Mouse (Mus musculus) erythroid progenitor cell, adult 5-6 weeks (primary cell): ENCODE measurements around the gene Dpyd. TPM values are rescaled to one million over a fixed set of nuclear protein-coding genes. Genes with fewer than 3 reads are reported as not detected.

Experiments
- ATAC-seq: replicated peaks from 2 replicates; pipeline ENCODE4 v1.8.0; 2016; ENCODE audit warnings: moderate number of reproducible peaks, mild to moderate bottlenecking, moderate TSS enrichment, inconsistent platforms; ENCODE audit not compliant: poor library complexity, low FRiP score, severe bottlenecking
- total RNA-seq, 2 experiments: library from RNA; stranded (forward) in 1 of 2; stranded (reverse) in 1 of 2; fragments of 150-400 nt in 1 of 2; fragments of 186-747, 209-891 nt in 1 of 2; gene quantifications; 2 replicates each; pipeline versions ENCODE4 v1.2.3 to v1.2.4; 2015 to 2017; ENCODE audit warnings: low replicate concordance in 2 of 2

Gene Dpyd
- total RNA-seq, 2 experiments from 2014 or later, result not detected

DNA sequence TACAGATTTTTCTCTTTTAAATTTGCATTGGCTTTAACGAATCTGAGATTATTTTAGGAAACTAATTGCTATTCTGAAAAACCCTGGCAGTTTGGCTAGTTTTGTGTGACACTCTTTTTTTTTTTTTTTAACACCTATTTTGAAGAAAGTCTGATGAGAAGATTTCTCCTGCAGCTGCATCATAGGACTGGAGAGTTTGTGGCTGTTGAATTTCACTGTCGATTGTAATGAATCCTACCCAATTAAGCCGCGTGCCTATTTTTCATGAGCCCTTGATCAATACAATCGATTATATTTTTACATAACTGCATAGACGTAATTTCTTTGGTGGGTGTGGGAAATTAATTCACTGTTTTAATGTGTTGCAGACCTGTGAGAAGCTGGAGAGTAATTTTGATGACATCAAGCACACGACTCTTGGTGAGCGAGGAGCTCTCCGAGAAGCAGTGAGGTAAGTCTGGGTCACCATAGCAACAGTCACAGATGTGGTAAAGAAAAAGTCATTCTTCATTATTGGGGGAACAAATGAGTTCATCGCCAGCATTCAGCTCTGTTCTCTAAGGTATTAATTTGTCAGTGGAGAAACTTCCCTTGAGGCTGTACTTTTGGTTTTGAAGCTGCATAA is 112.3 kb downstream of the Dpyd start:
- ATAC-seq, result no peak

DNA sequence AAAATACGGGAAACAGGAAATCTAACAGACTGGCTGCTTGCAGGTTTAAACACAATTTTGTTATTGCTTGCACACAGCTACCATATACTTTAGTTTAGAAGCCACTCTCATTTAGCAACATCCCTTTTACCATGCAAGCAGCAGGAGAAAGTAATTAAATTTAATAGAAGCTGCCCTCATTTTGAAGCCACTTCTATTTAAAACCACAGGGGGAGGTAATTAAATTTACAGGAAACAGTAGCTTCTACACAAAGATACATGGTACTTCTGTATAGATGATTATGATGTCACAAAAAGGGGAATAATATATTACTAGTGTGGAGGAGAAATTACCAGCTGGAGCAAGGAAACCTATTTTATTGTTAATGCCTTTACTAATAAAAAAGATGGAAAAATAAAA is 113.5 kb downstream of the Dpyd start:
- no peak for ATAC-seq

DNA sequence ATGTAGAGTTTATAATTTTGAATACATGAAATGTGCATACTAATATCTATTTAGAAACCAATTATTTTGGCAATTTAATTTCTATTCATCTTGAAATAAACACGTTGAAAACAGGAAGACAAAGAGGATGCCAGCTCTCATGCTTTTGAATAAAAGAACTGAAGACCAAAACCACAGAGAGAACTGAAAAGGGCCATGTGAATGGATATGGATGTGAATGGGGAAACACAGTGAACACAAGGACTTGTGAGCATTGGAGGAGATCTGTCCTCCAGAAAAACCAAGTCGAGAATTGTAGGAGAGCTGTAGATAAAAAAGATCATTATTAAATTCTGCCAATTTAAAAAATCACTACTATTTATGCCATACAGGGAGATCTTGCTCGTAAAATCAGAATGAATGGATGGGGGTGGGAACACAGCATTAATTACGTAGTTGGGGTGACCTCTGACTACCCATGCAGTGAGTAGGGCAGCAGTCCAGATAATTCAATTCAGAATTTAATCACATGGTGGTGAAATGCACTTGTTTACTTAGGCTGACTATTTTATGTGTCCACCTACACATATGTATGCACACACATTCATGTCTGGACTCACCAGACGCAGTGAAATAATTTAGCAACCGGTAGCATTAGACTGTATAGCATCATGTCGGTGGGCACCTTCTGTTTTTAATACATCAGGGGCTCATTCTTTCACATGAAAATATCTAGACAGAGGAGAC is 114.3 kb downstream of the Dpyd start:
- no peak for ATAC-seq

DNA sequence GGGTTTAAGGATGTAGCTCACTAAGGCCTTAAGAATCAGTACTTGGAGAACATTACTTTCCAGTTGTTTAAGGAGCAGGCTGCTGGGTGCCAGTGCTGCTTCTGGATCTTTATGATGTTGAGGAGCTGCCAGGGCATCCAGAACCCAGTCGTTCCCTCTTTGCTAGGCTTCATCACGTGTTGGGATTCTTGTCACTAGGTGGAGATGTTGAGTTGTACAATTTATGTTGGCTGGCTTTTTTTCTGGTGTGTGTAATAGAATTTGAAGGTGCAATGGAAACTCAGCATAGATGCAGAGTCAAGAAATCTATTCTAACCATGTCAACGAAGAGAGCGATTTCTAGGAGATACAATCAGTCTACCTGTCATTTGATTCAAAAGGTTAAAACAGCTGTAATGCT is 118.9 kb downstream of the Dpyd start:
- ATAC-seq, result no peak

DNA sequence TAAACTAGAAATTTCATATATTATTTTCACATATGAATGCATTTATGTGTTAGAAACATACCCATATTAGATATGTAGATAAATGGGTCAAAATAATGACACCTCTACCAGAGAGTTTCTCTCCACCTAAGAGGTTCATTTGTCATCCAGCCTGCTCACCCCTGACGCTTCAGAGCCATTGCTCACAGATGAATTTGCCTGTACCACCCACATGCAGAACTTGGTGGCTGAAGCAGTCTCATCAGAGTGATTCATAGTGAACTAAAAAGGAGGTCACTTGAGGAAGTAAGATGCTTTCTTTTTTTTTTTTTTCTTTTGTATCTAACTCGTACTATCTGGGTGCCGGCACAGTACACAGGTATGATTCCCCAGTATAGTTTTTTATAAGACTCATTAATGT is 188.3 kb downstream of the Dpyd start:
- no peak for ATAC-seq

DNA sequence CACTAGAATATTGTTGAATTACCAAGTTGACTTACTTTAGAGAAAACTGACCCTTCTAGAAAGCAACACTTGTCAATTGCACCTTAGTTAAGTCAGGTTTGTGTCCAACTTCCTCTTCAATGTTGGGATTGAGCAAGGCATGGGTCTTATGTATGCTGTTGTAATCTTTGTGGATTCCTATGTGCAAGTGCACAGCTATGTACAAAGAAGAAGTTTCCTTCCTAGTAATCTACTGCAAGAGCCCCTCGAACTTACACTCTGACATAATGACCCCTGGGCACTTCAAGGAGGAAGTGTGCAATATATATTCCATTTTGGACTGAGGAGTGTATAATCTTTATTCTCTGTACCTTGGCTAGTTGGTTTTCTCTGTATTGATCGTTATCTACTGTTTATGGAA is 191.7 kb downstream of the Dpyd start:
- ATAC-seq, result no peak

DNA sequence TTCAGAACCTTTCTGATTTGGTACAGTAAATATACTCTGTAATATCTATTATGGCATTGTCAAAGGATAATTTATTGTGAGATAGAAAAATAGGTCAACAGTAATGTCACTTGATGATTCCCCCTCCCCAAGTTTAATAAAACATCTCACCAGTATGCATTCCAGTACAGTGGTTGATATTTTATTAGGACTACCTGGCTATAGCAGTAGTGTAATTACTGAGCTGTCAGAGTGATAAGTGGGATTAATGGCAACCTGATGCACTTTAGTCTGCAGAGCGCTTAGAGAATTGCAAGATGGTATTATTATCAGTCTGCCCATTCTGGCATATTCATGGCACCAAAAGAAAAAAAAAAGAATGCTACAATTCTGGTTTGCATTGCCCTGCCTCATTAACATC is 194.2 kb downstream of the Dpyd start:
- ATAC-seq, result no peak

DNA sequence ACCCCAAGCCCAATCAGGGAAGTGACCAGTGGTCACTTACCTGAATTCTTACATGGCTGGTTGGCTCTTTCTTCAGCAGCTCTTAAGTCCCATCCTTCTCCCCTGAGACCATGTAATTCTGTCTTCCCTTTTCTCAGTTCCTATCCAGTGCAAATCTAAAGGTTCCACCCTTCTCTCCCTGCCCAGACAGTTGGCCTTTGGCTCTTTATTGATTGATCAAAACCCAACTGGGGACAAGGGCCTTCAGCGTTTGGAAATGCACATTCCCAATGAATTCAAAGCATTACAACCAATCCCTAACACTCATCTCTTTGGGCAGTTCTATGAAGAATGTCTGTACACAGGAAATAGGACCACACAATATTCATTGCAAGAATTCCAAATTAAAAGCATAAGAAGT is 251.0 kb downstream of the Dpyd start:
- ATAC-seq, result no peak

DNA sequence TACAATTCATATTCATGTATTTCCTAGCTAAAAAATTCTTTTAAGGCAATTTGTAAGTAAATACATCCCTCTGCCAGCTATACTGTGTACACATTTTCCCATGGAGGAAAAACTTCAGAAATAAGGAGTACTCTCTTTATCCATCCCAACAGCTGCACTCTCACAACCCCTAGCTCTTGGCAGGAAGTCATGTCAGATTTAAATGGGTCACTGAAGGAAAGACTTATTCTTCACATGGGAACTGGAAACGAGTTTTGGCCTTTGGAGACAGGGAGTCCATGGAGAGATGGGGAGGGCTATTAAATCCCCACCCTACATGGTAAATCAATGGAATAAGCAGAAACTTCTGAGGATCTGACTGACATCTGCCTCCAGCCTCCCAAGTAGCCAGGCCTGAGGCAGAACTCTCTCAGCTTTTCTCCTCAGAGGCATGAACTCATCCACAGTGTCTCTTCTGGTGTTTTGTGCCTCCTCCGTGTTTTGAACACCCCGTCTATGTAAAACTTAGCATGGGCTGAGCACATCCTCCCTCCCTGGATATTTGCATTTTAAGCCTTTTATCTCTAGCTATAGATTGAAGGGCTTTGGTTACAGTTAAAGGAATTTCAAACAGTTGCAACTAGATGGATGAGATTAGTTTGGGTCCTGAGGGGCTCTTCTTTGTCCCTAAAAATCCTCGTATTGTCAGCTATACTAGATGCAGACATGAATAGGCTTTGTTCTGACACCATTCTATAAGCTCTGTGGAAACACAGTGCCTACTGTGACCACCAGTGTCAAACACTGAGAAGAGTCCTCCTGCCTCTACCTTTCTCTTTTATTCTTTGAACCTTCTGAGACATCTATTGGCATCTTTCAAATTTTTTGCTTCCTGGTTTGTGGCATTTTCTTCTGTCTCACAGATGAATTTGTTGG is 288.9 kb downstream of the Dpyd start:
- ATAC-seq, result no peak

DNA sequence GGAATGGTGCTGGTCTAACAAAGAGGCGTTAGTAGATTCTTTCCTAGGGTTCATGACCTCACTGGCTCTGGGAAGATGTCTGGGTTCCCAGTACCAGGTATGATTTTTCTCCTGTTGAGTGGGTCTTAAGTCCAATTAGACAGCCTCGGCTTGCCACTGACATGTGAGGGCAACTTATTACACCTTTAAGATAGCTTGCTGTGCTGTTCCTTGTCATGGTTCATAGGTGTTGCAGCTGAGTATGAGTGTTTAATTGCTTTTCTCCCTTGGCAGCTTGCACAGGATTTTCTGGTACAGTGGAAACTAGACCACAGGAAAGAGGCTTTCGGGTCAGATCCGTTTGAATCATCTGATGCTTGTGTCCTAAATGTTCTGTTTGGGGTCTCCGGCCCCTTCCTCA is 290.8 kb downstream of the Dpyd start:
- ATAC-seq, result no peak

DNA sequence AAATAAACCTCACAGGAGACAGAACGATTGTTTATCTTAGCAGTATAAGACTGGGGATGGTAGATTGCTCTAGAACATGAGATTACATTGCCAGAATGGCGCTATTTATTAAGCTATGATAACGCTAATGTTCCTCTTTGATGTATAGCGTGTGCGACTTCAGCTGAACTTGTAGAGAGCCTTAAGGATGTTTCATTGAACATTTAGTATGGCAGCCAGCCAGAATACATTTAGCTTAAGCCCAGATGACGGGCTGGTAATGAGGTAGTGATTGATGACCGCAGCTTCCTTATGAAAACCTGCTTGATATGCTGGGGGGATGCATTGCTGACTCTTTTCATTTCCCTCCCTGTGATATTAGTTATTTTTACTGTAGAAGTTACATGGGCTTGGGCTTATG is 293.5 kb downstream of the Dpyd start:
- ATAC-seq, result no peak

DNA sequence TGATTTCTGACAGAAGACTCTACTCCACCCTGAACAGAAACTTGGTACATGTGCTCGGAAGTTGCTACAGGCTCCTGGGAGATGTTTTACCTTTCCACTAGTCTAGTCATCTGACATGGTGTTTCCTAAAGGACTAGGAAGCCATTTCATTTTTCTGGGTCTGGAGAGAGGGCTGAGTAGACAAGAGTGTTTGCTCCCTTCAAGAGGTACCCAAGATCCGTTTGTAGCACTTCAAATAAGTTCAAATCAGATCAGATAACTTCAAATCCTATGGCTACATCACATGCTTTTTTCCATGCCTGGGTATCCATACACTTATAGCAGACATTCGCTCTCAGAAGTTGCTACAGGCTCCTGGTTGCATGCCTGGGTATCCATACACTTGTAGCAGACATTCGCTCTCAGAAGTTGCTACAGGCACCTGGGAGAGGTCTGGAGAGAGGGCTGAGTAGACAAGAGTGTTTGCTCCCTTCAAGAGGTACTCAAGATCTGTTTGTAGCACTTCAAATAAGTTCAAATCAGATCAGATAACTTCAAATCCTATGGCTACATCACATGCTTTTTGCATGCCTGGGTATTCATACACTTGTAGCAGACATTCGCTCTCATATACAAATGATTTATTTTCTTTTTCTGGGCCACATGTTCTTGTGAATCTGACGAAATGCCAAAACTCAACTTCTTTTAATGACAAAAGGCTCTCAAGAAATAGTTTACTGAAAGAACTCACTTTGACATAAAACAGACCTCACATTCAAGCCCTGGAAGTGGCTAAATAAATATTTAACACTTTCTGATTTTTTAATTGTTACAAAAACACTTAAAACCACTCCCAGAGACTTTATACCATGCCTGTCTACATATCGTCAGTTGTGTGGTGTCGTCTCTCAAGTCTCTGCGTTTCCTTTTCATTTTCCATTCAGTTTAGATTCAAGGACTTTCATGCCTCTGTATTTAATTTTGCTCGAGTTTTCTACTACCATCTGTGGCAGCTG is 307.5 kb downstream of the Dpyd start:
- no peak for ATAC-seq

DNA sequence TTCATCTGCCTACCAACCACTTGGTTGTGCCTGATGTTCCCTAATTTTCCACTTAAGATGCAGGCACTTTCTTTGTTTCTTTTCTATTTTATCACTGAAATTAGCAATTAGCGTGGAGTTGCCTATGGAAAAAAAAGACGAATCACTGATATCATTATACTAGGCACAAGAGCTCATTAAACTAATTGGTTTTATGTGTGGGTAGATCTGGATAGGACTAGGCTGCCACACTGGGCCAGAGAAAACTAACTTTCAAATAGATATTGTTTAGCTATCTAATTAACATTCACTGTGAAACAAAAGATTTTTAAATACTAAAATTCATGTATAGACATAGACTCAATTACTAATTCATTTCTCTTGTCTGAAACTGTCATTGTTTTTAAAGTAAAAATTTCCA is 313.9 kb downstream of the Dpyd start:
- no peak for ATAC-seq

DNA sequence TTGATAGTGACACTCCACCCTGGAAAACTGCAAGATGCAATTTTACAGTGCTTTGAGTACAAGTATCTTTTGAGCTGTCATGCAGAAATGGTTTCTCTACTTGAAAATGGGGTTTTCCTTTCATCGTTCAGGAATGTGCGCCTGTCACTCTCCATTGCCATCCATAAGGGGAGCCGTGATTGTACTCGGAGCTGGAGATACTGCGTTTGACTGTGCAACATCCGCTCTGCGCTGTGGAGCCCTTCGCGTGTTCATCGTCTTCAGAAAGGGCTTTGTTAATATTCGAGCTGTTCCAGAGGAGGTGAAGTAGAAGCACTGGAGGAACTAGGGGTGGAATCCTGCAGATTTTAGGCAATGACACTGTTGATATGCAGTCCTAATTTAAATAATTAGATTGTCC is 337.1 kb downstream of the Dpyd start:
- no peak for ATAC-seq

DNA sequence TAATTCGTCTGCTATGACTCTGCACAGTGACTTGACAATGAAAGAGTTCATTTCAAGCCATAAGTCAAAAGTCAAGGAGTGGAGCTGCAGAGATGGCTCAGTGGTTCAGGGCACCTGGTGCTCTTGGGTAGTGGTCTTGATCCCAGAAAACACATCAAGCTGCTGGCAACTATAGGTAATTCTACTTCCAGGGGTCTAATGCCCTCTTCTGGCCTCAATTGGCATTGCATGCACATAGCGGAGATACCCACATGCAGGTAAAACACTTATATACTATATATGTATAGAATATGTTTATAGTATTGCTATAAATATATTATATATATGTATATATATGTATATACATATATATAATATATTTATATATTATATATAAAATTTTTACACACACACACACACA is 429.4 kb downstream of the Dpyd start:
- no peak for ATAC-seq

DNA sequence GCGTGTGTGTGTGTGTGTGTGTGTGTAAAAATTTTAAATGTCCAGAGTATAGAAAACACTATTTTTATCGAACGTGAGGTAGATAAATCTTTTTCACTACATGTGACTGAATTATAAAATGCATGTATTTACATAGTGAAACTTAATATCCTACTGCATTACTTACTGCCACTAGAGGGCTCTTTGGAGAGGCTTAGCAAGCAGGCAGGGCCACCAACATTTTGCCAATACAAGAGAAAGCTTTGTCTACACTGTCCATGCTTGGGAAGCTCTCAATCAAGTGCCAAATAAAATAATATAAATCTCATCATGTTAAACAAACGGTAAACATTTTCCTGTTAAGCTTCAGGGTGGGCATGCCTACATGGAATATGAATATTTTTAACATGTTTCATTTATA is 429.9 kb downstream of the Dpyd start:
- ATAC-seq, result no peak

DNA sequence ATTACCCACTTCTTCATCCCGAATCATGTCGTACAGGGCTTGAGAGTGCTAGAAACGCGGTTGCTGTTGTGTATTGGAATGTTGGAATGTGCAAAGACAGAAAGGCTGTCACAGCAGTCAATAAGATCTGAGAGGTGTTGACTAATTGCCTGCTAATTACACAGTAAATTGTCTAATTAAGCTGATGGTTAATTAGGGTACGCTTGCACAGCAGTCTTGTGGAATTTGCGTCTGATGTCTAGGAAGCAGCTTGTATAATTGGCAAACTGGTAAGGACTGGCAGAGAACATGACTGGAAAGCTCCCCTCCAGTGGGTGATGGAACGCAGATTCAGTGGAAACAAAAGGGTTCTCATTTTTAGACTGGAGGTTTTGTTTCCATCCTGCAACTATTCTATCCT is 459.3 kb downstream of the Dpyd start:
- no peak for ATAC-seq

DNA sequence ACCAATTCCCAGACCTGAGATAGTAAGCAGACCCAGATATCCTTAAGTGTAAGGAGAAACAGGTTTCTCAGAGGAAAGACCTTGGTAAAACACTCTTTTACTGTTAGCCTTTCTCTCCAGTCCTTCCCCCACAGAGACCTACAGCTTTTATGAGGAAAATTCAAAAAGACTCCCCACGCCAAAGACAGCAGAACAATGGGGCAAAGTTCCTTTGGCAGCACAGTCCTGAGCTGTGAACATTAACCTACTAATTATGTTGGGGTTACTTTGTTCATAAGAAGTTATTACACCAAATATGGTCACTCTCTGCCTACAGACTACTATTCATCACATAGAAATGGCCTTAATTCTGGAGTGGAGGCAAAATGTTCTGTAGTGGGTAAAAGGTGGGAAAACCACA is 480.7 kb downstream of the Dpyd start:
- no peak for ATAC-seq

DNA sequence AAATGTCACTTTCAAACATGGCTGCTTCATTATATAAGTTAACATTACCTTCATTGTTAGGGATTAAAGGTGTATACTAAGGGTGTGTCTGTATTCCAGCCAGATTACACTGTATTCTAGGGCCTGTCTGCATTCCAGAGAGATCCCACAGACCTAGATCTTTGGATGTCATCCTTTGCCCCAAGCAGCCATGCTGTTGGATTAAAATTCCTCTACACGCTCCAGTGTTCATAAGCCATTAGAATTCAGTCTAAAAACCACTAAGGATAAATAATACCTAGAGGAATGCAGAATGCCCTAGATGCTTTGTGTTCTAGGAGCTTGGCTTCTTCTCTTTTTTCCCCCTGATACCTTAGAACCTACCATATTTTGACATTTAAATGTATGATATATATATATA is 494.2 kb downstream of the Dpyd start:
- no peak for ATAC-seq

DNA sequence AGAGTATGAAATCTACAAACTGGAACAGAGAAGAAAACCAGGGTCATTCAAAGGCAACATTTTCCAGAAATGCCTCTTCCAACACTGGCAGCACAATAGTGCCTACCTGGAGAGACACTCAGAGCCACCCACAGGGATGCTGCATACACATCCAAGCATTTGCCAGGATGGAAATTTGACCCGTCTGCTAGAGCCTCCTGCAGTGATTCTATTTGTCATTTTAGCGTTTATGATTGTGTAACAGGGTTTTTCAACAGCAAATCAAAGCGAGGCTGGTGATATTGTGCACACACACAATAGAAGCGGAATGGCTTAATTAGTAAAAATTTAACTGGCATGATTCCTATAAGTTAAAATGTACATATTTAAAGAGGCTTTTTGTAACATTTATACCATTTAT is 501.3 kb downstream of the Dpyd start:
- ATAC-seq, result no peak
